Comparison of ENCODE assay signal across 9 mouse cellular contexts in genomic region chr13:59144321-59144856, GRCm38 (mm10).
DNase-seq lines count a peak whose midpoint lies in the region; ATAC-seq and TF ChIP-seq lines count a peak whose summit lies in the region.
"Had no signal": no experiment of that assay in that cellular context is flagged by ENCODE, and none has a peak within 500 bp of the region (broad histone marks: within the 10 kb centered on the region; RNA-seq: fewer than 3 reads in every experiment).

No protein-coding gene starts in this region.

- no peak overlapping the region for H3K4me2 ChIP-seq in lung, embryonic 14.5 days
- no peak overlapping the region for H3K4me2 ChIP-seq in intestine, embryonic 16.5 days (ENCODE audit: low read depth, low read length)
- H3K4me2 ChIP-seq: embryonic facial prominence, embryonic 12.5 days had no signal

- no peaks in the 10 kb centered on the region for H3K36me3 ChIP-seq in lung, embryonic 14.5 days (ENCODE audit: insufficient read depth)
- H3K36me3 ChIP-seq in hindbrain, embryonic 10.5 days, result no peaks in the 10 kb centered on the region
- H3K36me3 ChIP-seq in intestine, embryonic 16.5 days (ENCODE audit: control insufficient read depth, insufficient read depth, low read length), result no peaks in the 10 kb centered on the region
- H3K36me3 ChIP-seq: embryonic facial prominence, embryonic 12.5 days had no signal

- H3K9ac ChIP-seq in lung, embryonic 14.5 days, result no peak overlapping the region
- H3K9ac ChIP-seq in intestine, embryonic 16.5 days (ENCODE audit: low read depth, low read length), result no peak overlapping the region
- H3K9ac ChIP-seq: embryonic facial prominence, embryonic 12.5 days had no signal

- no peak for ATAC-seq in lung, embryonic 14.5 days (ENCODE audit: insufficient read depth)
- ATAC-seq in intestine, embryonic 16.5 days, result no peak
- ATAC-seq: Patski had no signal

- WGBS in lung, embryonic 14.5 days, result 59% methylated on average over 11 of the region's 11 CpGs
- 70% methylated on average over 11 of the region's 11 CpGs for WGBS in hindbrain, embryonic 10.5 days
- WGBS in intestine, embryonic 16.5 days, result 67% methylated on average over 11 of the region's 11 CpGs

- H3K4me1 ChIP-seq in lung, embryonic 14.5 days (ENCODE audit: insufficient read depth), result no peaks in the 10 kb centered on the region
- H3K4me1 ChIP-seq in hindbrain, embryonic 10.5 days (replicated peaks), result peaks cover 42% of the 10 kb centered on the region
- no peaks in the 10 kb centered on the region for H3K4me1 ChIP-seq in intestine, embryonic 16.5 days (ENCODE audit: control insufficient read depth, insufficient read depth, low read length)
- H3K4me1 ChIP-seq: embryonic facial prominence, embryonic 12.5 days had no signal

- no peak for TF ChIP-seq CTCF in lung, embryonic 14.5 days (IDR thresholded peaks at IDR 0.05; ENCODE audit: low read depth)

- no peaks in the 10 kb centered on the region for H3K27me3 ChIP-seq in lung, embryonic 14.5 days (ENCODE audit: insufficient read depth, low read length)
- H3K27me3 ChIP-seq in hindbrain, embryonic 10.5 days (ENCODE audit: insufficient read depth, poor library complexity, severe bottlenecking), result no peaks in the 10 kb centered on the region
- H3K27me3 ChIP-seq in intestine, embryonic 16.5 days (replicated peaks; ENCODE audit: control insufficient read depth, insufficient read depth, low read length), result no peaks in the 10 kb centered on the region
- H3K27me3 ChIP-seq: embryonic facial prominence, embryonic 12.5 days had no signal

- DNase-seq in lung, embryonic 14.5 days, result peak; percentile 26
- DNase-seq in lung, postnatal 14 days, result no peak
- peak; percentile 42 for DNase-seq in hindbrain, embryonic 10.5 days (ENCODE audit: low spot score)
- peak; percentile 32 for DNase-seq in mesoderm, embryonic 11.5 days (ENCODE audit: low read depth, low spot score)
- peak; percentile 52 for DNase-seq in telencephalon, adult 2 months (ENCODE audit: low read depth, low spot score)
- DNase-seq in kidney, postnatal 36 days, result no peak

- no peak overlapping the region for H3K4me3 ChIP-seq in lung, embryonic 14.5 days (ENCODE audit: low read depth, low read length)
- H3K4me3 ChIP-seq in hindbrain, embryonic 10.5 days, result no peak overlapping the region
- no peak overlapping the region for H3K4me3 ChIP-seq in intestine, embryonic 16.5 days (ENCODE audit: low read length)
- H3K4me3 ChIP-seq: embryonic facial prominence, embryonic 12.5 days had no signal

- H3K9me3 ChIP-seq in lung, embryonic 14.5 days (ENCODE audit: low read depth, low read length), result no peaks in the 10 kb centered on the region
- no peaks in the 10 kb centered on the region for H3K9me3 ChIP-seq in hindbrain, embryonic 10.5 days
- H3K9me3 ChIP-seq in intestine, embryonic 16.5 days (ENCODE audit: control insufficient read depth, low read length), result no peaks in the 10 kb centered on the region
- H3K9me3 ChIP-seq: embryonic facial prominence, embryonic 12.5 days had no signal

- H3K27ac ChIP-seq in lung, embryonic 14.5 days (ENCODE audit: low read depth), result no peak overlapping the region
- H3K27ac ChIP-seq in hindbrain, embryonic 10.5 days, result peak overlapping the region; percentile 81
- H3K27ac ChIP-seq in intestine, embryonic 16.5 days (ENCODE audit: low read length), result no peak overlapping the region
- H3K27ac ChIP-seq: embryonic facial prominence, embryonic 12.5 days had no signal

Comparison
In these comparisons a context has a peak if more than half of its experiments do, and no peak if none do; other contexts are left out.
1. DNase-seq: peak in lung, embryonic 14.5 days (single experiment), hindbrain, embryonic 10.5 days (single experiment), mesoderm, embryonic 11.5 days (single experiment) and telencephalon, adult 2 months (single experiment); none in lung, postnatal 14 days (single experiment) and kidney, postnatal 36 days (0 of 2).